Mouse (Mus musculus): ENCODE results near the gene Ccdc58. TPM values are rescaled to one million over a fixed set of nuclear protein-coding genes. Genes with fewer than 3 reads are reported as not detected.
A peak's percentile ranks its signal among the peaks of the same experiment; 100 is the strongest.

Gene Ccdc58
- total and polyA plus RNA-seq, 3 experiments = 6.3 to 250 (median 93.8) TPM

DNA sequence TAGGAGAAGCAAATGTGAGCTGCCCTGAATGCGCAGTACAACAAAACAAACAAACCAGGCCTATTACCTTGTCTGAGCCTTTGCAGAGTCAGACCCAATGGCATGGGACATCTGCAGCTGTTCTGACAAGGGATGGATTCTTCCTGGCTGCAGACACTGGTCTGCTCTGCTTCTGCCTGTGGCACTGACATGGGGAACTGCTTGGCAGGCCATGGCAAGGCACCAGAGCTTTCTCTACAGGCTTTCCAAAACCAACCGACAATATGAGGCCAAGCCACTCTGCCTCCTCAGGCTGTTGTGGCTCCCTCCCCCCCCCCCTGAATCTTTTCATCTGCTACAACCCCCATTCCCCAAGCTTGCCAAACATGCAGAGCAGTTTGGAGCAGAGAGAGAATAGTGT is 8.2 kb upstream of the Ccdc58 start:
- Histone ChIP-seq H3K36me3 (replicated peaks) (peaks cover 81% of the 10 kb centered on the region), H3K4me3 (ENCODE audit: low read depth, low read length) (no peak overlapping the region), H3K4me1 (ENCODE audit: insufficient read depth, low read depth, low read length) (peaks cover 75% of the 10 kb centered on the region), H3K9me3 (replicated peaks) (no peaks in the 10 kb centered on the region), H3K27me3 (ENCODE audit: insufficient read depth, low read length) (no peaks in the 10 kb centered on the region)
- ATAC-seq (ENCODE audit: extremely low read depth, insufficient number of reproducible peaks, low FRiP score, poor library complexity, severe bottlenecking) (no peak), DNase-seq (ENCODE audit: low spot score) (no peak)
- TF ChIP-seq TAL1 (conservative IDR thresholded peaks at IDR 0.05; ENCODE audit: low read depth, low read length) = no peak
- no peak for TF ChIP-seq CTCF (IDR thresholded peaks at IDR 0.05; ENCODE audit: low read depth, low read length)
- no peak for TF ChIP-seq GATA2 (IDR thresholded peaks at IDR 0.05; ENCODE audit: borderline replicate concordance, low read depth, low read length)
- no peak for TF ChIP-seq GATA1 (IDR thresholded peaks at IDR 0.05; ENCODE audit: borderline replicate concordance, low read length)
- TF ChIP-seq POLR2AphosphoS5 (IDR thresholded peaks at IDR 0.05; ENCODE audit: insufficient replicate concordance, low read depth, low read length) = no peak

GRCm38 (mm10) chr16:36064904-36065303 is 6.6 kb upstream of the Ccdc58 start:
- peaks cover 86% of the 10 kb centered on the region for H3K36me3 ChIP-seq (replicated peaks)
- no peaks in the 10 kb centered on the region for H3K27me3 ChIP-seq (ENCODE audit: insufficient read depth, low read length)
- peaks cover 75% of the 10 kb centered on the region for H3K4me1 ChIP-seq (ENCODE audit: insufficient read depth, low read depth, low read length)
- ATAC-seq (ENCODE audit: extremely low read depth, insufficient number of reproducible peaks, low FRiP score, poor library complexity, severe bottlenecking) (no peak), DNase-seq (ENCODE audit: low spot score) (no peak)
- no peaks in the 10 kb centered on the region for H3K9me3 ChIP-seq (replicated peaks)
- no peak overlapping the region for H3K4me3 ChIP-seq (ENCODE audit: low read depth, low read length)
- TF ChIP-seq POLR2AphosphoS5 (IDR thresholded peaks at IDR 0.05; ENCODE audit: insufficient replicate concordance, low read depth, low read length) = no peak

- peaks cover 64% of the 10 kb centered on the region for H3K36me3 ChIP-seq (replicated peaks)
- peaks cover 56% of the 10 kb centered on the region for H3K4me1 ChIP-seq (ENCODE audit: insufficient read depth, low read depth, low read length)
Observed at GRCm38 (mm10) chr16:36067694-36068093, 3.8 kb upstream of the Ccdc58 start.

DNA sequence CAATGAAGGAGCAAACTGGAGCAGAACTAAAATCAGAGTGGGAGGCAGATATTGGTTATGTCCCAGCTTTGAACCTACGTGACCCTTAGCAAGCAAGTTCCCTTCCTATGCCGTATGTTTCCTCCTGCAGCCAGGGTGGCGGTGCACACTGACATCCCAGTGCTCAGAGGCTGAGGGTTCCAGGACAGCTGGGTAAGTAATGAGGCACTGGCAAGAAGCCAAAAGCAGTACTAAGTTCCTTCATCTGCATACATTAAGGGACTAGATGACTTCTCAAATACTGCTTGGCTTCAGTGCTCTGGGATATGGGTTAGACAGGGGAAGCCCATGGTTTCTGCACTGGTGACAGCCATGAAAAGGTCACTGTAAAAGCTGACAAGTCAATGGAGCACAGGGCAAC is 3.1 kb upstream of the Ccdc58 start:
- peaks cover 57% of the 10 kb centered on the region for H3K36me3 ChIP-seq (replicated peaks)
- H3K4me1 ChIP-seq (ENCODE audit: insufficient read depth, low read depth, low read length) = peaks cover 52% of the 10 kb centered on the region
- peak overlapping the region; percentile 39; the same call in 1 of the 2 replicates for H3K4me3 ChIP-seq (ENCODE audit: low read depth, low read length)
- DNase-seq (ENCODE audit: low spot score) (no peak), ATAC-seq (ENCODE audit: extremely low read depth, insufficient number of reproducible peaks, low FRiP score, poor library complexity, severe bottlenecking) (no peak)
- TF ChIP-seq CTCF (IDR thresholded peaks at IDR 0.05; ENCODE audit: low read depth, low read length) (no peak), GATA2 (IDR thresholded peaks at IDR 0.05; ENCODE audit: borderline replicate concordance, low read depth, low read length) (no peak), POLR2AphosphoS5 (IDR thresholded peaks at IDR 0.05; ENCODE audit: insufficient replicate concordance, low read depth, low read length) (no peak), TAL1 (conservative IDR thresholded peaks at IDR 0.05; ENCODE audit: low read depth, low read length) (no peak), GATA1 (IDR thresholded peaks at IDR 0.05; ENCODE audit: borderline replicate concordance, low read length) (no peak)
- H3K9me3 ChIP-seq (replicated peaks) = no peaks in the 10 kb centered on the region
- no peaks in the 10 kb centered on the region for H3K27me3 ChIP-seq (ENCODE audit: insufficient read depth, low read length)

More at GRCm38 (mm10) chr16:36067694-36068093, 3.8 kb upstream of the Ccdc58 start:
- TF ChIP-seq POLR2AphosphoS5 (IDR thresholded peaks at IDR 0.05; ENCODE audit: insufficient replicate concordance, low read depth, low read length) (no peak), CTCF (IDR thresholded peaks at IDR 0.05; ENCODE audit: low read depth, low read length) (no peak), GATA1 (IDR thresholded peaks at IDR 0.05; ENCODE audit: borderline replicate concordance, low read length) (no peak), GATA2 (IDR thresholded peaks at IDR 0.05; ENCODE audit: borderline replicate concordance, low read depth, low read length) (no peak), TAL1 (conservative IDR thresholded peaks at IDR 0.05; ENCODE audit: low read depth, low read length) (no peak)
- Histone ChIP-seq H3K4me3 (ENCODE audit: low read depth, low read length) (no peak overlapping the region), H3K27me3 (ENCODE audit: insufficient read depth, low read length) (no peaks in the 10 kb centered on the region), H3K9me3 (replicated peaks) (no peaks in the 10 kb centered on the region)
- ATAC-seq (ENCODE audit: extremely low read depth, insufficient number of reproducible peaks, low FRiP score, poor library complexity, severe bottlenecking) (no peak), DNase-seq (ENCODE audit: low spot score) (no peak)

GRCm38 (mm10) chr16:36069819-36070575 is 1.5 kb upstream of the Ccdc58 start:
- DNase-seq (ENCODE audit: low spot score) = no peak
- Histone ChIP-seq H3K9me3 (replicated peaks) (no peaks in the 10 kb centered on the region), H3K4me3 (ENCODE audit: low read depth, low read length) (peak overlapping the region; percentile 85), H3K27me3 (ENCODE audit: insufficient read depth, low read length) (no peaks in the 10 kb centered on the region), H3K36me3 (replicated peaks) (peaks cover 54% of the 10 kb centered on the region), H3K4me1 (ENCODE audit: insufficient read depth, low read depth, low read length) (peaks cover 52% of the 10 kb centered on the region)
- no peak for TF ChIP-seq POLR2AphosphoS5 (IDR thresholded peaks at IDR 0.05; ENCODE audit: insufficient replicate concordance, low read depth, low read length)
- no peak for TF ChIP-seq GATA1 (IDR thresholded peaks at IDR 0.05; ENCODE audit: borderline replicate concordance, low read length)
- no peak for TF ChIP-seq GATA2 (IDR thresholded peaks at IDR 0.05; ENCODE audit: borderline replicate concordance, low read depth, low read length)
- no peak for TF ChIP-seq CTCF (IDR thresholded peaks at IDR 0.05; ENCODE audit: low read depth, low read length)
- TF ChIP-seq TAL1 (conservative IDR thresholded peaks at IDR 0.05; ENCODE audit: low read depth, low read length) = no peak
- no peak for ATAC-seq (ENCODE audit: extremely low read depth, insufficient number of reproducible peaks, low FRiP score, poor library complexity, severe bottlenecking)

DNA sequence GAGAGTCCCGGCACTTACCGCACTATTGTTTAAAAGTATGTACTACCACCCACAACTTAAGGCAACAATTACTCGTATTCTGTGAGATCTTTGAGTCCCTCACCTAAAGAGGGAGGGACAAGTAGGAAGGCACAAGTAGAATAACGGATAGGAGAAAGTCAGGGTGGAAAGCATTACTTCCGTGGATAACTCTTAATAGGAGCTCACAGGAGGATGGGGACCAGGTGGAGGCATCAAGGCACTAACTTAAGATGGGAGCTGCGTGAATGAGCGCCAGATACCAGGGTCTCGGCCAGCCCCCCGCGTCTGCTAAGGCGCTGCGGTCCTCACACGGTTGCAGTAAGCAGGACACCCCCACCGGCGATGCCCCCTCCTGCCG is 425 bp upstream of the Ccdc58 start:
- Histone ChIP-seq H3K9me3 (replicated peaks) (no peaks in the 10 kb centered on the region), H3K27me3 (ENCODE audit: insufficient read depth, low read length) (no peaks in the 10 kb centered on the region), H3K36me3 (replicated peaks) (peaks cover 57% of the 10 kb centered on the region), H3K4me1 (ENCODE audit: insufficient read depth, low read depth, low read length) (peaks cover 50% of the 10 kb centered on the region), H3K4me3 (ENCODE audit: low read depth, low read length) (peak overlapping the region; percentile 85)
- no peak for TF ChIP-seq GATA2 (IDR thresholded peaks at IDR 0.05; ENCODE audit: borderline replicate concordance, low read depth, low read length)
- TF ChIP-seq CTCF (IDR thresholded peaks at IDR 0.05; ENCODE audit: low read depth, low read length) = no peak
- no peak for TF ChIP-seq TAL1 (conservative IDR thresholded peaks at IDR 0.05; ENCODE audit: low read depth, low read length)
- no peak for TF ChIP-seq GATA1 (IDR thresholded peaks at IDR 0.05; ENCODE audit: borderline replicate concordance, low read length)
- TF ChIP-seq POLR2AphosphoS5 (IDR thresholded peaks at IDR 0.05; ENCODE audit: insufficient replicate concordance, low read depth, low read length) = 0 out of 2 replicates have a peak, but pooled peaks have one; percentile 5
- DNase-seq (ENCODE audit: low spot score) (no peak), ATAC-seq (ENCODE audit: extremely low read depth, insufficient number of reproducible peaks, low FRiP score, poor library complexity, severe bottlenecking) (no peak)
